Mouse (Mus musculus): ENCODE data around the gene S100a16. TPM values are rescaled to one million over a fixed set of nuclear protein-coding genes. Genes with fewer than 3 reads are reported as not detected.

Gene S100a16
- 244 and 247 TPM in 2 replicates for polyA plus RNA-seq (2014; fragmentation: Nextera tagmentation; extraction: Ambion mirVana)

- Histone ChIP-seq H3K27ac (ENCODE audit: low read length) (peak within 1 kb of the TSS; percentile 84), H3K9ac (replicated peaks; ENCODE audit: low read depth, low read length) (peak within 1 kb of the TSS; percentile 26), H3K4me3 (ENCODE audit: low read depth, low read length) (peak within 1 kb of the TSS; percentile 26), H3K36me3 (ENCODE audit: control insufficient read depth, insufficient read depth, low read length) (no peaks in the 10 kb centered on the region), H3K9me3 (ENCODE audit: control insufficient read depth, low read depth, low read length) (no peaks in the 10 kb centered on the region), H3K4me2 (replicated peaks; ENCODE audit: low read depth, low read length) (peak within 1 kb of the TSS; percentile 41), H3K27me3 (ENCODE audit: control insufficient read depth, insufficient read depth, low read length) (no peaks in the 10 kb centered on the region), H3K4me1 (ENCODE audit: control insufficient read depth, insufficient read depth, low read length) (peaks cover 6% of the 10 kb centered on the region; the same call in 1 of the 2 replicates)
- 32% methylated on average over 10 of the region's 10 CpGs for WGBS
- ATAC-seq (ENCODE audit: insufficient number of reproducible peaks, insufficient read depth, low FRiP score, low read depth): peak; percentile 87
Observed at GRCm38 (mm10) chr3:90537141-90537904, at the start of gene S100a16. S100a16 (plus strand) TSS chr3:90537254.

- WGBS: 78% methylated on average over 6 of the region's 6 CpGs
- Histone ChIP-seq H3K4me3 (ENCODE audit: low read depth, low read length) (no peak overlapping the region), H3K36me3 (ENCODE audit: control insufficient read depth, insufficient read depth, low read length) (peaks cover 49% of the 10 kb centered on the region), H3K4me2 (replicated peaks; ENCODE audit: low read depth, low read length) (no peak overlapping the region), H3K9me3 (ENCODE audit: control insufficient read depth, low read depth, low read length) (no peaks in the 10 kb centered on the region), H3K9ac (replicated peaks; ENCODE audit: low read depth, low read length) (no peak overlapping the region), H3K27me3 (ENCODE audit: control insufficient read depth, insufficient read depth, low read length) (no peaks in the 10 kb centered on the region), H3K4me1 (ENCODE audit: control insufficient read depth, insufficient read depth, low read length) (peaks cover 10% of the 10 kb centered on the region; the same call in 1 of the 2 replicates), H3K27ac (ENCODE audit: low read length) (no peak overlapping the region)
- no peak for ATAC-seq (ENCODE audit: insufficient number of reproducible peaks, insufficient read depth, low FRiP score, low read depth)
Observed at GRCm38 (mm10) chr3:90488576-90488975, 48.5 kb upstream of the S100a16 start.

GRCm38 (mm10) chr3:90490696-90491256 is 46.3 kb upstream of the S100a16 start, which contains the start of gene Snapin:
Snapin (minus strand) TSS chr3:90491033.
- WGBS: under 1% methylated on average over 37 of the region's 37 CpGs
- H3K4me1 ChIP-seq (ENCODE audit: control insufficient read depth, insufficient read depth, low read length): peaks cover 10% of the 10 kb centered on the region; the same call in 1 of the 2 replicates
- peak within 1 kb of the TSS; percentile 52; the same call in 1 of the 2 replicates for H3K9ac ChIP-seq (replicated peaks; ENCODE audit: low read depth, low read length)
- peak; percentile 98 for ATAC-seq (ENCODE audit: insufficient number of reproducible peaks, insufficient read depth, low FRiP score, low read depth)
- H3K4me2 ChIP-seq (replicated peaks; ENCODE audit: low read depth, low read length): peak within 1 kb of the TSS; percentile 60
- H3K27me3 ChIP-seq (ENCODE audit: control insufficient read depth, insufficient read depth, low read length): no peaks in the 10 kb centered on the region
- H3K9me3 ChIP-seq (ENCODE audit: control insufficient read depth, low read depth, low read length): no peaks in the 10 kb centered on the region
- H3K36me3 ChIP-seq (ENCODE audit: control insufficient read depth, insufficient read depth, low read length): peaks cover 34% of the 10 kb centered on the region
- peak within 1 kb of the TSS; percentile 55; the same call in 1 of the 2 replicates for H3K27ac ChIP-seq (ENCODE audit: low read length)
- H3K4me3 ChIP-seq (ENCODE audit: low read depth, low read length): peak within 1 kb of the TSS; percentile 68

GRCm38 (mm10) chr3:90491350-90491749 is 45.7 kb upstream of the S100a16 start:
- H3K4me3 ChIP-seq (ENCODE audit: low read depth, low read length): no peak overlapping the region
- 34% methylated on average over 2 of the region's 2 CpGs for WGBS
- no peaks in the 10 kb centered on the region for H3K9me3 ChIP-seq (ENCODE audit: control insufficient read depth, low read depth, low read length)
- H3K27ac ChIP-seq (ENCODE audit: low read length): no peak overlapping the region
- H3K27me3 ChIP-seq (ENCODE audit: control insufficient read depth, insufficient read depth, low read length): no peaks in the 10 kb centered on the region
- H3K36me3 ChIP-seq (ENCODE audit: control insufficient read depth, insufficient read depth, low read length): peaks cover 34% of the 10 kb centered on the region
- H3K9ac ChIP-seq (replicated peaks; ENCODE audit: low read depth, low read length): no peak overlapping the region
- no peak overlapping the region for H3K4me2 ChIP-seq (replicated peaks; ENCODE audit: low read depth, low read length)
- H3K4me1 ChIP-seq (ENCODE audit: control insufficient read depth, insufficient read depth, low read length): peaks cover 10% of the 10 kb centered on the region; the same call in 1 of the 2 replicates
- ATAC-seq (ENCODE audit: insufficient number of reproducible peaks, insufficient read depth, low FRiP score, low read depth): no peak

- no peak overlapping the region for H3K4me3 ChIP-seq (ENCODE audit: low read depth, low read length)
- H3K9me3 ChIP-seq (ENCODE audit: control insufficient read depth, low read depth, low read length): no peaks in the 10 kb centered on the region
- H3K36me3 ChIP-seq (ENCODE audit: control insufficient read depth, insufficient read depth, low read length): peaks cover 38% of the 10 kb centered on the region
- H3K27me3 ChIP-seq (ENCODE audit: control insufficient read depth, insufficient read depth, low read length): no peaks in the 10 kb centered on the region
- H3K27ac ChIP-seq (ENCODE audit: low read length): no peak overlapping the region
- H3K4me1 ChIP-seq (ENCODE audit: control insufficient read depth, insufficient read depth, low read length): peaks cover 10% of the 10 kb centered on the region; the same call in 1 of the 2 replicates
- H3K9ac ChIP-seq (replicated peaks; ENCODE audit: low read depth, low read length): no peak overlapping the region
- 52% methylated on average over 4 of the region's 4 CpGs for WGBS
- no peak for ATAC-seq (ENCODE audit: insufficient number of reproducible peaks, insufficient read depth, low FRiP score, low read depth)
- no peak overlapping the region for H3K4me2 ChIP-seq (replicated peaks; ENCODE audit: low read depth, low read length)
Observed at GRCm38 (mm10) chr3:90493831-90494540, 43.1 kb upstream of the S100a16 start.

- H3K4me3 ChIP-seq (ENCODE audit: low read depth, low read length): no peak overlapping the region
- H3K9me3 ChIP-seq (ENCODE audit: control insufficient read depth, low read depth, low read length): no peaks in the 10 kb centered on the region
- no peak overlapping the region for H3K4me2 ChIP-seq (replicated peaks; ENCODE audit: low read depth, low read length)
- H3K4me1 ChIP-seq (ENCODE audit: control insufficient read depth, insufficient read depth, low read length): no peaks in the 10 kb centered on the region
- H3K9ac ChIP-seq (replicated peaks; ENCODE audit: low read depth, low read length): no peak overlapping the region
- WGBS: 86% methylated on average over 7 of the region's 7 CpGs
- H3K27me3 ChIP-seq (ENCODE audit: control insufficient read depth, insufficient read depth, low read length): no peaks in the 10 kb centered on the region
- ATAC-seq (ENCODE audit: insufficient number of reproducible peaks, insufficient read depth, low FRiP score, low read depth): no peak
- no peak overlapping the region for H3K27ac ChIP-seq (ENCODE audit: low read length)
- H3K36me3 ChIP-seq (ENCODE audit: control insufficient read depth, insufficient read depth, low read length): peaks cover 45% of the 10 kb centered on the region
Observed at GRCm38 (mm10) chr3:90495850-90496525, 41.1 kb upstream of the S100a16 start.

GRCm38 (mm10) chr3:90497597-90497996 is 39.5 kb upstream of the S100a16 start:
- Histone ChIP-seq H3K36me3 (ENCODE audit: control insufficient read depth, insufficient read depth, low read length) (peaks cover 61% of the 10 kb centered on the region), H3K9ac (replicated peaks; ENCODE audit: low read depth, low read length) (no peak overlapping the region), H3K4me3 (ENCODE audit: low read depth, low read length) (no peak overlapping the region), H3K4me2 (replicated peaks; ENCODE audit: low read depth, low read length) (no peak overlapping the region), H3K9me3 (ENCODE audit: control insufficient read depth, low read depth, low read length) (no peaks in the 10 kb centered on the region), H3K27ac (ENCODE audit: low read length) (no peak overlapping the region), H3K27me3 (ENCODE audit: control insufficient read depth, insufficient read depth, low read length) (no peaks in the 10 kb centered on the region), H3K4me1 (ENCODE audit: control insufficient read depth, insufficient read depth, low read length) (no peaks in the 10 kb centered on the region)
- ATAC-seq (ENCODE audit: insufficient number of reproducible peaks, insufficient read depth, low FRiP score, low read depth): no peak

GRCm38 (mm10) chr3:90503444-90503843 is 33.6 kb upstream of the S100a16 start:
- H3K4me2 ChIP-seq (replicated peaks; ENCODE audit: low read depth, low read length): no peak overlapping the region
- H3K9ac ChIP-seq (replicated peaks; ENCODE audit: low read depth, low read length): no peak overlapping the region
- H3K27me3 ChIP-seq (ENCODE audit: control insufficient read depth, insufficient read depth, low read length): no peaks in the 10 kb centered on the region
- H3K36me3 ChIP-seq (ENCODE audit: control insufficient read depth, insufficient read depth, low read length): peaks cover 84% of the 10 kb centered on the region
- peaks cover 19% of the 10 kb centered on the region; the same call in 1 of the 2 replicates for H3K4me1 ChIP-seq (ENCODE audit: control insufficient read depth, insufficient read depth, low read length)
- H3K4me3 ChIP-seq (ENCODE audit: low read depth, low read length): no peak overlapping the region
- 69% methylated on average over 4 of the region's 4 CpGs for WGBS
- ATAC-seq (ENCODE audit: insufficient number of reproducible peaks, insufficient read depth, low FRiP score, low read depth): no peak
- no peak overlapping the region for H3K27ac ChIP-seq (ENCODE audit: low read length)
- no peaks in the 10 kb centered on the region for H3K9me3 ChIP-seq (ENCODE audit: control insufficient read depth, low read depth, low read length)

All from stomach, embryonic 14.5 days (tissue).